Mouse (Mus musculus) liver, embryonic 14.5 days (tissue): ENCODE data around the gene Olfr70.

Source experiments
- CTCF ChIP-seq: IDR thresholded peaks from 2 replicates; pipeline ENCODE4 v1.5.1; 2016; ENCODE audit warnings: antibody characterized with exemption, low read depth, control low read depth
- EP300 ChIP-seq: IDR thresholded peaks from 2 replicates; pipeline ENCODE4 v1.6.1; 2016; ENCODE audit warnings: antibody characterized with exemption, low read depth

DNA sequence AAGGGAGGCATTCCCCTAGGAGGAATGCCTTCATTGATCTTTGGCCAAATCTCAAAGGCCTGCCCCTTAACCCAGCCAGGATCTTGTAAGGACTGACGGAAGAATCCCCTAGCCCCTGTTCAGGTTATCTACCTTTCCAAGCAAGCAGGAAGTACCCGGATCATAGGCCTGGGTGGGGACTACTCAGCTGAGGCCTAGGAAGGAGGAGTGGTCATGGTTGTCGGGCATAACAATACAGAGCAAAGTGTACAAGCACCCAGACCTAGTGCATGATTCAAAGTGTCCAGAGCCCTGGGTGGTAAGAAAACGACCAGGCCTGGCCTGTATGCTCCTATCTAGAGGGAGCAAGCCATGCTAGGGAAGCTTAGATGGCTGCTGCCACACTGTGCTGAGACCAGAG, 25.0 kb downstream of the Olfr70 start:
- no peak for TF ChIP-seq CTCF
- no peak for TF ChIP-seq EP300
